Mouse (Mus musculus): ENCODE measurements around the gene Cabp1.

Gene Cabp1

DNA sequence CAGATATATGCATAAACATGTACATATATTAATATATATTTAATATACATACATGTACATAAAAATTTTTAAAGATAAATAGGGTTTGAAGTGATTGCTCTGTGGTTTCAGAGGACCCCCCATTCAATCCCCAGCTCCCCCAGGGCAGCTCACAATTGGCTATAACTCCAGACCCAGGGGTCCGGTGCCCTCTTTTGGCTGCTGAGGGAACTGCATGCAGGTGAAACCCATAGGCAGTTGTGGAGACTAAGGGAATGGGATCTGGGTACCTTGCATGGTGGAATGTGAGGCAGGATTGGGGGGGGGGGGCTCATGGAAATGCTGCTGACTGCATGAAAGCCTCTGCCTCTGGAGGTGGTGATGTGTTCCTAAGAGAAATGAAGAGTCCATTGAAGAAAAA lies 16.2 kb upstream of the Cabp1 start:
- DNase-seq (ENCODE audit: low spot score in 2 of 2): no peak

- no peak for DNase-seq (ENCODE audit: low spot score in 2 of 2)
These were observed 14.4 kb upstream of the Cabp1 start for GRCm38 (mm10) chr5:115208601-115209000.

DNA sequence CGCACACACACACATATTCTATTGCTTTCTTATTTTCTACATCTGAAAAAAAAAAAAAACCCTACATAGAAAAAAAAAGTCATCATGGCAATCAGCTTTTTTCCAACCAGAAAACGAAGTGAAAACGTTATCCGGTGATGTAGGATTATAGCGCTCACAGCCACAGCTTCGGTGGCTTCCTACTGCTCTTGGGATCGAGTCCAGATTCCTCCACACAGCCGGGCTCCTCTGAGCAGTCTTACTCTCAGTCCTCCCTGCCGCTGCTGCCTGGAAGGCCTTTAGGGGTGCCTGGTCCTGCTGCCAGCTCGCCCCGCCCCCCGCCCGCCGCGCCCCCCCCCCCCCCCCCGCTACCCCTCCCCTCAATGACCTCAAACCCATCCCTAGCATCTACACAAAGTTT lies 13.7 kb upstream of the Cabp1 start:
- no peak for DNase-seq (ENCODE audit: low spot score in 2 of 2)

DNA sequence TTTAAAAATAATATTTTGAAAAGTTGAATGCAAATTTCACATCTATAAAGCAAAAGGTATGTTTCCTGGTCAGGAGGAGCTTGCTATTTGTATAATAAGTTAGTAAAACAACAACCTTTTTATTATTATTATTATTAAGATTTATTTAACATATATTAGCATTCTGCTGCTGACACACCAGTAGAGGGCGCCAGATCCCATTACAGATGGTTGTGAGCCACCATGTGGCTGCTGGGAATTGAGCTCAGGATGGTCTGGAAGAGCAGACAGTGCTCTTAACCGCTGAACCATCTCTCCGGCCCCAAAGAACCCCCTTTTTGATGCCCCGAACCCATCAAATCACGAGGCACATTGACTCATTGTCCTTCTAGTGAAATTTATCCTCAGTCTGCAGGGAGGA lies 13.1 kb upstream of the Cabp1 start:
- DNase-seq (ENCODE audit: low spot score in 2 of 2): no peak

DNA sequence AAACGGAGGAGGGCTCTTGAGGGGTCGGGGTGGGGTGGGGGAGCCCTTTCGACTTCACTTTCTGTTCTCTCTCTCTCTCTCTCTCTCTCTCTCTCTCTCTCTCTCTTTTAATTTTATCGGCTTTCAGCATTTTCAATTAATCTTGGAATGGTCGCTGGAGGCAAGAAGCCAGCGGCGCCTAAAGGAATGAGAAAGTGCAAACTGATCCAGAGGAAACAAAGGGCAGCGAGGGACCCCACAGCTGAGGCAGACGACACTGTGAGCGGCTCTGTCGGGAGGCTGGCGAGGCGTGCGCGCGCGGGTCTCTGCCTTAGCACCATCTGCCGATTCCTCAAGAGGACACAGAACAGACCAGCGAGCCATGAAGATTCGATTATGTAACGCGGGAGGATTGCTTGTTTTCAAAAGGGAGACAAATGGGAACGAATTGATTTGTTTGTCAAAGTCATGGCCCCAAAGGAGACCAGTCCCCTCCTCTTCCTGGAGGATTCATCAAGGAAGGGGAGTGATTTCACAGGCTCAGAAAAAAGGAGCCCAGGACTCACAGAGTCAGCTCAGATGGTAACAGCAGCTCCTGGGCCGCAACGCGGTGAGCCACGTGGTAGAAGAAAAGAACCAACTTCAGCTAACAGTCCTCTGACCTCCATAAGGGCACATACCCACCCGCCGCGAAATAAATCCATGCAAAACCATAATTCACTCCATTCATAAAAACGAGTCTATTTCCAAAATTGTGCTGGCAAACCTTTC lies 10.6 kb upstream of the Cabp1 start:
- DNase-seq (ENCODE audit: low spot score in 2 of 2): no peak

DNA sequence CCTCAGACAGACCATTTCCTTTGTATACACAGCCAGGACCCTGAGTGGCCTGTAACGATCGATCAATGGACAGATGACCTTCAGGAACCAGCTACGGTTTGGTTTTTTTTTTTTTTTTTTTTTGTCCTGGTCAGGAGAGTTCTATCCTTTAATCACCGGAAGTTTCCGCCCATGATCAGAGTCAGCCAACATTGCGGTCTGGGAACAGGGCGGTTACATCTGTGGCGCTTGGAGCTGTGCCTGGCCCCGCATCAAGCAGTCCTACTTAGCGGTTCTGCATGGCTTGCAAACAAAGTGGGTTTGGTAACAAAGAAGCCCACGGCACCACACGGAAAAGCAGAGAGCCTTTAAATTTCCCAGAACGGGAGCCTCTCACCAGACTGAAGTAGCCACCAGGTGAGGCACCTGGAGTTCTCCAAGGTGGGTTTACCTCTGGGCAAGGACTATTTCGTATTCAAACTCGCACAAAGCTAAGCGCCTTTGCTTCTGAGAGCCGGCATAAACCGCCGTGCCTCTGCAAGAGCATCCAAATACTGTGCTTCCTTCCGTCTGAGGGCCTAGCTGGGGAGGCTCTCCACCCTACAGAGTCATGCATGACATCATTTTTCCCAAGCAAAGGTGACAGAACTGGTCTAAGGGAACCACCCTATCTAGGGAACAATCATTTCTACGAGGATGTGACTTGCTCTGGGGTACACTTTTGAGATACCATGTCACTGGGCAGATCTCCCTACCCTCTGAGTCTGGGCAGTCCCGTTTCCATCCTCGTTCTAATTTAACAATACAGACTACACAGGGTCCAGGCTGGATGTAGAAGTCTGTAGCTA lies 9.8 kb upstream of the Cabp1 start:
- DNase-seq (ENCODE audit: low spot score in 2 of 2): no peak

GRCm38 (mm10) chr5:115194626-115195221 lies 543 bp upstream of the Cabp1 start:
- no peak for DNase-seq (ENCODE audit: low spot score in 2 of 2)

- no peak for DNase-seq (ENCODE audit: low spot score in 2 of 2)
These were observed 955 bp downstream of the Cabp1 start for GRCm38 (mm10) chr5:115193226-115193625.

GRCm38 (mm10) chr5:115192828-115193195 lies 1.4 kb downstream of the Cabp1 start:
- DNase-seq (ENCODE audit: low spot score in 2 of 2): no peak

GRCm38 (mm10) chr5:115191880-115192827 lies 2.0 kb downstream of the Cabp1 start:
- no peak for DNase-seq (ENCODE audit: low spot score in 2 of 2)

DNA sequence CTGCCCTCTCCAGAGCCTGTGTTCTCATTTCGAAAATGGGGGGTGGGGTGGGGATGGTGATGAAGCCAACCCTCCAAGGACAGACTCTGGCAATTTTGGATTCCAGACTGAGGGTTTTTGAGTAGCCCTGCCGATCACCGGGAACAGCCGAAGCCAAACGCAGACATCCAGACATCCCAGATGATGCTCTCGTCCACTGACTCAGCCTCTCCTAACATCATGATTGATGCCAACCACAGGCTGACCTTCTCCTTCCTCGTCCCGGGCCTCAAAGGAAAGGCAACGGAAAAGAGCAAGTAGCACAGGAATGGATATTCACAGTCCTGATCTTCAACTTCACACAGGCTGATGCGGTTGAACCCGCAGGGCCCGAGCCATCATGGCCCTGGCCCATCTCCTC lies 4.1 kb downstream of the Cabp1 start:
- no peak for DNase-seq (ENCODE audit: low spot score in 2 of 2)

DNA sequence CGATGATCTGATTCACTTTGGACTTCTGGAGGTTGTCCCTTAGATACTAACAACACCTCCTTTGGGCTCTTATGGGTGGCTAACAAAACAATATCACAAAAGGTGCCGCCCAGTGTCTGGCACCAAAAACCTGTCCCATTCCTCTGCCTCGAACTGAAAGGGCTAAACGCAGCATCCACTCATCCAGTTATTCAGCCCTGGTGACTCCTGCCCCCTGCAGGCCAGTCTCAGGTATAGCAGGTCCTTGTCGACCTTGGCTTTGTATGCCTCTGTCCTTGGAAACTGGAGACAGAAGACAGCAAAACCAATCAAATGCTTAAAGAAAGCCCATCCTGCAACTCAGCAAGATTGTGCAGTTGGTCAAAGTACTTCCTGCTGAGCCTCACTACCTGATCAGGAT lies 5.4 kb downstream of the Cabp1 start:
- no peak for DNase-seq (ENCODE audit: low spot score in 2 of 2)

DNA sequence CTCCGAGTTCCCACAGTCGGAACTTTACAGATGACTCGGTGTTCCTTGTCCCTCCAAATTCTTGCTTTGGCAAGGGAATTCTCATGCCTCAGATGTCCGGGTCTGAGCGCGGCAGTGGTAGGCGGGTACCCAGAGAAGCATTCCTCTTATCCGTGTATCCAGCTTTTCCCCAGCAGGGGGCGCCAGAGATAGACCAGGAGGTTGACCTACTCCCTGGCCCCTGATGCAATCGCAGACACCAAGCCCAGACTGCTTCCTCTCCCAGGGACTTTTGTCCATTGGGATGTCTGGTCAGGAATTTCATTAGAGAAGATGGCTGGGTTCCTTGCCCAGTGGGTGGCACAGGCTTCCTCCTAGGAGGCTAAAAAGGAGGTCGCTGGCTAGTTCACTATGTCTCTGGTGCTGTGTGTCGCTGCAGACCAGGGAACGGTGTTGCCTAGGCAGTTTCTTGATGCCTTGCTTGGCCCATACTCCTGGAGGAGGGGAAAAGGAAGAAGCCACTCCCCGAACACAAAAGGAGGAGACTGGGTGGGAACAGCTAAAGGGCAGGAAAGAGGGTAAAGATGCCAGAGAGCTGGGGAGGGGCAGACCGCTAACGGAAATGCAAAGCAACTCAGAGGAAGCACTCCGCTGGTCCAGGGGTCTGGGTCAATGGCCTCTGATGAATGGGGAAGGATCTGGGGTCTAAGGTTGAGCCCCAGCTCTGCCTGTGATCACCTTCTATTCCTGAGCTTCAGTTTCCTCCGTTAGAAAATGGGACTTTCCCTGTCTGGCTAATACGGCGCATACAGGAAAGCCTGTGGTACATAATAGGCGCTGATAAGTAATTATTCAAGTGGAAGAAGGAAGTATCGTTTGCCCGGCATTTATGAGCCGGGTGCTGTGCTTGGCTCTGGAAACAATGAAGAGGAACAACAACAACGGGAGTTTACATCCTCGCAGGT lies 6.7 kb downstream of the Cabp1 start:
- peak; percentile 94 to 95 for DNase-seq (ENCODE audit: low spot score in 2 of 2)

GRCm38 (mm10) chr5:115186371-115187073 lies 7.7 kb downstream of the Cabp1 start:
- DNase-seq (ENCODE audit: low spot score in 2 of 2): no peak

DNA sequence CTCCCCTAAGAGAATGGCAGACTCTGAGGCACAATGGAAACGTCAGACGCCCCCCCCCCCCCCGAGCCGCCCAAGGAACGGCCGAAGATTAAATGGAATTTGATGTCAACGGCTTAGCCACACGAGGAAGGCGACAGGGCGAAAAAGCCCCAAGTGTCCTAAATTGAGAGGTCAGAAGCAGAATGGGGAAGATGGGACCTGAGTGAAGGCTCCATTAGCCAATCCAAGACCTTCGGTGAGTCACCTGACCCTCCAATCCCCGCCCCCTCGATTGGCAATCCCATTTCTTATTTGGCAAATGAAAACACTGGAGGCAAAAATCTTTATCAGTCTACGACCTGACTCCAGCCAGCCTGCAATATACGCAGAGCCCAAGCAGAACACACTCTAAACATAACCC lies 9.5 kb downstream of the Cabp1 start:
- DNase-seq (ENCODE audit: low spot score in 2 of 2): no peak

GRCm38 (mm10) chr5:115183482-115183881 lies 10.7 kb downstream of the Cabp1 start:
- DNase-seq (ENCODE audit: low spot score in 2 of 2): no peak

DNA sequence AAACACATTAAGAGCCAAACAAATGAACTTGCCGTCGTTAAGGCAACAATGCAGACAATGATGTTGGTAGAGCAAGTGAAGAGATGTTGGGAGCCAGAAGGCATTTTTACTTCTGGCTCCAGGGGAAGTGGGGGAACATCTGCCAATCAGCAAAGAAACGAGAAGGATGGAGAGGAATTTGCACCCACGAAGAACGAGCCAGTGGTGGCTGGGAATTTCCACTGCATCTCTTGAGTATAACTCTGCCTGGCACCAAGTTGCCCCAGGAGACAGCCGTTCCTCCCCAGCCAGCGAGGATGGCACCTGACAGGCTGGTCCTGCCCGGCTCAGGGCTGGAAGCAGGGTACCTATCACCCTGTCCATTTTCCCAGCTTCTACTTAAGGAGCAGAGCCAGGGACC lies 11.3 kb downstream of the Cabp1 start:
- no peak for DNase-seq (ENCODE audit: low spot score in 2 of 2)

DNA sequence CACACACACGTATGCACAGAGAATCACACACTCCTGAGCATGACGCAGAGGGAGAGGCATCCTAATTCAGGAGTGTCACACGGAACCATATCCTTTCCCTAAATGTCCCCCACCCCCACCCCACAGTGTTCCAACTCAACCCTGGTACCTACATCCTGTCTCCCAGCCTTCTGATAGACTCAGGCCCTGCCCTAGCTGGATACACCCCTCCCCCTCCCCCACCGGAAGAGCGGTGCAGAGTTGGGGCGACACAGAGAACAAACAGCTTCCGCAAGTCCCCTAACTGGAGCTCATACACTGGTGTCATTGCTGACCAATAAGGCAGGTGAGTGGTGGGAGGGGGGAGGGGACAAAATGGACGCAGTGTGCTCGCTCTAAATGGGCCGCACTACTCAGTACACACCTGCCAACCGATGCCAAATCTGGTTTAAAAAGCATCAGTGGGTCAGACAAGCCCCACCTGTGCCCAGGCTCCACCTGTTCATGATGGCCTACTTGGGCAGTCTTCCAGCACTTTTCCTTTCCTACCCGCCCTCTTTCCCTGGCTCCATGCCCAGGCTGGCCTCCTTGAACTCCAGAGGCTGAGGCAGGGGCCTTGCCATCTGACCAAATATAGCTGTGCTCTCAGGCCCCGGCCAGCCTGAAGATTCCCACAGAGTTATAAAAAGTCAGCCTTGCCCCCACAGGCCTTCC lies 12.8 kb downstream of the Cabp1 start:
- DNase-seq (ENCODE audit: low spot score in 2 of 2): no peak

- DNase-seq (ENCODE audit: low spot score in 2 of 2): no peak
These were observed 14.6 kb downstream of the Cabp1 start for GRCm38 (mm10) chr5:115179596-115179995.

Measured in frontal cortex, postnatal 36 days (tissue).